Mouse (Mus musculus): Measurements from ENCODE around the gene Bptf. TPM values are rescaled to one million over a fixed set of nuclear protein-coding genes. Genes with fewer than 3 reads are reported as not detected.

The Bptf gene
- polyA plus RNA-seq, 1 experiment from 2014 or later, result 32.1 TPM

- no peak for ATAC-seq (replicated peaks; ENCODE audit: insufficient number of reproducible peaks, low FRiP score, low TSS enrichment, low read depth)
- Histone ChIP-seq H3K4me2 (ENCODE audit: low read depth, low read length) (no peak overlapping the region), H3K27ac (replicated peaks; ENCODE audit: low read depth, low read length) (no peak overlapping the region), H3K4me1 (ENCODE audit: control insufficient read depth, insufficient read depth, low read length) (no peaks in the 10 kb centered on the region), H3K27me3 (ENCODE audit: control insufficient read depth, insufficient read depth, low read length) (no peaks in the 10 kb centered on the region), H3K9me3 (replicated peaks; ENCODE audit: control insufficient read depth, low read length) (no peaks in the 10 kb centered on the region), H3K36me3 (replicated peaks; ENCODE audit: control insufficient read depth, insufficient read depth, low read depth, low read length) (peaks cover 9% of the 10 kb centered on the region), H3K4me3 (ENCODE audit: low read depth, low read length) (no peak overlapping the region), H3K9ac (replicated peaks; ENCODE audit: low read length) (no peak overlapping the region)
- DNase-seq (ENCODE audit: low spot score), result no peak
- WGBS, result 92% methylated on average over 4 of the region's 4 CpGs
Measured at GRCm38 (mm10) chr11:107045546-107045945, 86.4 kb downstream of the Bptf start.

- Histone ChIP-seq H3K4me3 (ENCODE audit: low read depth, low read length) (no peak overlapping the region), H3K9ac (replicated peaks; ENCODE audit: low read length) (no peak overlapping the region), H3K4me2 (ENCODE audit: low read depth, low read length) (no peak overlapping the region), H3K36me3 (replicated peaks; ENCODE audit: control insufficient read depth, insufficient read depth, low read depth, low read length) (peaks cover 11% of the 10 kb centered on the region), H3K9me3 (replicated peaks; ENCODE audit: control insufficient read depth, low read length) (no peaks in the 10 kb centered on the region), H3K27me3 (ENCODE audit: control insufficient read depth, insufficient read depth, low read length) (no peaks in the 10 kb centered on the region), H3K27ac (replicated peaks; ENCODE audit: low read depth, low read length) (no peak overlapping the region), H3K4me1 (ENCODE audit: control insufficient read depth, insufficient read depth, low read length) (no peaks in the 10 kb centered on the region)
- ATAC-seq (replicated peaks; ENCODE audit: insufficient number of reproducible peaks, low FRiP score, low TSS enrichment, low read depth), result no peak
- DNase-seq (ENCODE audit: low spot score), result peak; percentile 76
- 59% methylated on average over 5 of the region's 5 CpGs for WGBS
Measured at GRCm38 (mm10) chr11:107044321-107044720, 87.6 kb downstream of the Bptf start.

- WGBS, result 95% methylated on average over 11 of the region's 11 CpGs
- H3K27me3 ChIP-seq (ENCODE audit: control insufficient read depth, insufficient read depth, low read length), result no peaks in the 10 kb centered on the region
- DNase-seq (ENCODE audit: low spot score), result no peak
- H3K4me3 ChIP-seq (ENCODE audit: low read depth, low read length), result no peak overlapping the region
- H3K36me3 ChIP-seq (replicated peaks; ENCODE audit: control insufficient read depth, insufficient read depth, low read depth, low read length), result peaks cover 12% of the 10 kb centered on the region
- no peak overlapping the region for H3K27ac ChIP-seq (replicated peaks; ENCODE audit: low read depth, low read length)
- H3K4me1 ChIP-seq (ENCODE audit: control insufficient read depth, insufficient read depth, low read length), result no peaks in the 10 kb centered on the region
- H3K9ac ChIP-seq (replicated peaks; ENCODE audit: low read length), result no peak overlapping the region
- H3K9me3 ChIP-seq (replicated peaks; ENCODE audit: control insufficient read depth, low read length), result no peaks in the 10 kb centered on the region
- H3K4me2 ChIP-seq (ENCODE audit: low read depth, low read length), result no peak overlapping the region
- no peak for ATAC-seq (replicated peaks; ENCODE audit: insufficient number of reproducible peaks, low FRiP score, low TSS enrichment, low read depth)
Measured at GRCm38 (mm10) chr11:107043361-107043760, 88.6 kb downstream of the Bptf start.

- H3K36me3 ChIP-seq (replicated peaks; ENCODE audit: control insufficient read depth, insufficient read depth, low read depth, low read length), result peaks cover 12% of the 10 kb centered on the region
- DNase-seq (ENCODE audit: low spot score) (no peak), ATAC-seq (replicated peaks; ENCODE audit: insufficient number of reproducible peaks, low FRiP score, low TSS enrichment, low read depth) (0 out of 2 replicates have a peak, but pooled peaks have one; percentile 55)
- H3K9me3 ChIP-seq (replicated peaks; ENCODE audit: control insufficient read depth, low read length), result no peaks in the 10 kb centered on the region
- H3K9ac ChIP-seq (replicated peaks; ENCODE audit: low read length), result no peak overlapping the region
- H3K27me3 ChIP-seq (ENCODE audit: control insufficient read depth, insufficient read depth, low read length), result no peaks in the 10 kb centered on the region
- WGBS, result 93% methylated on average over 3 of the region's 3 CpGs
- no peak overlapping the region for H3K27ac ChIP-seq (replicated peaks; ENCODE audit: low read depth, low read length)
- H3K4me3 ChIP-seq (ENCODE audit: low read depth, low read length), result no peak overlapping the region
- H3K4me2 ChIP-seq (ENCODE audit: low read depth, low read length), result no peak overlapping the region
- no peaks in the 10 kb centered on the region for H3K4me1 ChIP-seq (ENCODE audit: control insufficient read depth, insufficient read depth, low read length)
Measured at GRCm38 (mm10) chr11:107041396-107041795, 90.5 kb downstream of the Bptf start.

- H3K9ac ChIP-seq (replicated peaks; ENCODE audit: low read length), result no peak overlapping the region
- ATAC-seq (replicated peaks; ENCODE audit: insufficient number of reproducible peaks, low FRiP score, low TSS enrichment, low read depth) (no peak), DNase-seq (ENCODE audit: low spot score) (no peak)
- H3K36me3 ChIP-seq (replicated peaks; ENCODE audit: control insufficient read depth, insufficient read depth, low read depth, low read length), result peaks cover 10% of the 10 kb centered on the region
- H3K4me1 ChIP-seq (ENCODE audit: control insufficient read depth, insufficient read depth, low read length), result no peaks in the 10 kb centered on the region
- no peak overlapping the region for H3K4me3 ChIP-seq (ENCODE audit: low read depth, low read length)
- no peaks in the 10 kb centered on the region for H3K9me3 ChIP-seq (replicated peaks; ENCODE audit: control insufficient read depth, low read length)
- 92% methylated on average over 5 of the region's 5 CpGs for WGBS
- no peaks in the 10 kb centered on the region for H3K27me3 ChIP-seq (ENCODE audit: control insufficient read depth, insufficient read depth, low read length)
- no peak overlapping the region for H3K4me2 ChIP-seq (ENCODE audit: low read depth, low read length)
- H3K27ac ChIP-seq (replicated peaks; ENCODE audit: low read depth, low read length), result no peak overlapping the region
Measured at GRCm38 (mm10) chr11:107039417-107039816, 92.5 kb downstream of the Bptf start.

- no peaks in the 10 kb centered on the region for H3K9me3 ChIP-seq (replicated peaks; ENCODE audit: control insufficient read depth, low read length)
- ATAC-seq (replicated peaks; ENCODE audit: insufficient number of reproducible peaks, low FRiP score, low TSS enrichment, low read depth) (no peak), DNase-seq (ENCODE audit: low spot score) (no peak)
- H3K4me3 ChIP-seq (ENCODE audit: low read depth, low read length), result no peak overlapping the region
- H3K27me3 ChIP-seq (ENCODE audit: control insufficient read depth, insufficient read depth, low read length), result no peaks in the 10 kb centered on the region
- no peak overlapping the region for H3K4me2 ChIP-seq (ENCODE audit: low read depth, low read length)
- no peak overlapping the region; the same call in 1 of the 2 replicates for H3K9ac ChIP-seq (replicated peaks; ENCODE audit: low read length)
- peaks cover under 1% of the 10 kb centered on the region; the same call in 1 of the 2 replicates for H3K36me3 ChIP-seq (replicated peaks; ENCODE audit: control insufficient read depth, insufficient read depth, low read depth, low read length)
- no peak overlapping the region for H3K27ac ChIP-seq (replicated peaks; ENCODE audit: low read depth, low read length)
- H3K4me1 ChIP-seq (ENCODE audit: control insufficient read depth, insufficient read depth, low read length), result no peaks in the 10 kb centered on the region
- 89% methylated on average over 10 of the region's 10 CpGs for WGBS
Measured at GRCm38 (mm10) chr11:107034085-107034810, 97.7 kb downstream of the Bptf start.

- Histone ChIP-seq H3K9me3 (replicated peaks; ENCODE audit: control insufficient read depth, low read length) (no peaks in the 10 kb centered on the region), H3K27me3 (ENCODE audit: control insufficient read depth, insufficient read depth, low read length) (no peaks in the 10 kb centered on the region), H3K9ac (replicated peaks; ENCODE audit: low read length) (no peak overlapping the region), H3K4me2 (ENCODE audit: low read depth, low read length) (no peak overlapping the region), H3K36me3 (replicated peaks; ENCODE audit: control insufficient read depth, insufficient read depth, low read depth, low read length) (no peaks in the 10 kb centered on the region; the same call in 1 of the 2 replicates), H3K27ac (replicated peaks; ENCODE audit: low read depth, low read length) (no peak overlapping the region), H3K4me1 (ENCODE audit: control insufficient read depth, insufficient read depth, low read length) (no peaks in the 10 kb centered on the region; the same call in none of the 2 replicates), H3K4me3 (ENCODE audit: low read depth, low read length) (no peak overlapping the region)
- ATAC-seq (replicated peaks; ENCODE audit: insufficient number of reproducible peaks, low FRiP score, low TSS enrichment, low read depth) (no peak), DNase-seq (ENCODE audit: low spot score) (no peak)
- WGBS, result 34% methylated on average over 7 of the region's 7 CpGs
Measured at GRCm38 (mm10) chr11:107031635-107032034, 100.3 kb downstream of the Bptf start.

- DNase-seq (ENCODE audit: low spot score), result no peak
- no peaks in the 10 kb centered on the region; the same call in 1 of the 2 replicates for H3K27me3 ChIP-seq (ENCODE audit: control insufficient read depth, insufficient read depth, low read length)
- no peak overlapping the region for H3K4me3 ChIP-seq (ENCODE audit: low read depth, low read length)
- 51% methylated on average over 19 of the region's 19 CpGs for WGBS
- no peak overlapping the region for H3K4me2 ChIP-seq (ENCODE audit: low read depth, low read length)
- H3K36me3 ChIP-seq (replicated peaks; ENCODE audit: control insufficient read depth, insufficient read depth, low read depth, low read length), result no peaks in the 10 kb centered on the region
- ATAC-seq (replicated peaks; ENCODE audit: insufficient number of reproducible peaks, low FRiP score, low TSS enrichment, low read depth), result no peak
- H3K4me1 ChIP-seq (ENCODE audit: control insufficient read depth, insufficient read depth, low read length), result peaks cover 5% of the 10 kb centered on the region
- H3K27ac ChIP-seq (replicated peaks; ENCODE audit: low read depth, low read length), result no peak overlapping the region
- no peaks in the 10 kb centered on the region for H3K9me3 ChIP-seq (replicated peaks; ENCODE audit: control insufficient read depth, low read length)
- no peak overlapping the region for H3K9ac ChIP-seq (replicated peaks; ENCODE audit: low read length)
Measured at GRCm38 (mm10) chr11:107029536-107029935, 102.4 kb downstream of the Bptf start.
